In genomic region chr14:47020886-47021285, GRCm38 (mm10) we compare ENCODE assay signal across 24 mouse cellular contexts.
DNase-seq lines count a peak whose midpoint lies in the region; ATAC-seq lines count a peak whose summit lies in the region.
"Had no signal": no experiment of that assay in that cellular context is flagged by ENCODE, and none has a peak within 500 bp of the region (broad histone marks: within the 10 kb centered on the region; RNA-seq: fewer than 3 reads in every experiment).

No protein-coding gene starts in this region.

- H3K9ac ChIP-seq in heart, embryonic 12.5 days = no peak overlapping the region
- no peak overlapping the region for H3K9ac ChIP-seq in midbrain, embryonic 14.5 days (replicated peaks; ENCODE audit: low read length)
- H3K9ac ChIP-seq: embryonic facial prominence, embryonic 12.5 days; heart, embryonic 15.5 days; kidney, embryonic 15.5 days; lung, embryonic 15.5 days; neural tube, embryonic 13.5 days had no signal

- peaks cover 26% of the 10 kb centered on the region for H3K4me1 ChIP-seq in heart, embryonic 12.5 days (replicated peaks)
- H3K4me1 ChIP-seq in midbrain, embryonic 10.5 days = peaks cover 8% of the 10 kb centered on the region
- no peaks in the 10 kb centered on the region for H3K4me1 ChIP-seq in midbrain, embryonic 14.5 days (ENCODE audit: control insufficient read depth, insufficient read depth, low read length)
- H3K4me1 ChIP-seq: embryonic facial prominence, embryonic 12.5 days; neural tube, embryonic 13.5 days had no signal

- H3K4me3 ChIP-seq in heart, embryonic 12.5 days = no peak overlapping the region
- H3K4me3 ChIP-seq in midbrain, embryonic 10.5 days = no peak overlapping the region
- H3K4me3 ChIP-seq in midbrain, embryonic 14.5 days (replicated peaks; ENCODE audit: low read depth, low read length) = no peak overlapping the region
- H3K4me3 ChIP-seq: embryonic facial prominence, embryonic 12.5 days; gastrocnemius, adult 2 months; heart, embryonic 15.5 days; kidney, embryonic 15.5 days; lung, embryonic 15.5 days; neural tube, embryonic 13.5 days had no signal

- H3K9me3 ChIP-seq in heart, embryonic 12.5 days (replicated peaks) = no peaks in the 10 kb centered on the region
- no peaks in the 10 kb centered on the region for H3K9me3 ChIP-seq in midbrain, embryonic 10.5 days (replicated peaks)
- no peaks in the 10 kb centered on the region for H3K9me3 ChIP-seq in midbrain, embryonic 14.5 days (ENCODE audit: control insufficient read depth, low read length)
- H3K9me3 ChIP-seq: embryonic facial prominence, embryonic 12.5 days; heart, embryonic 15.5 days; kidney, embryonic 15.5 days; lung, embryonic 15.5 days; neural tube, embryonic 13.5 days had no signal

- peak overlapping the region; percentile 33; the same call in 1 of the 2 replicates for H3K4me2 ChIP-seq in heart, embryonic 12.5 days
- no peak overlapping the region for H3K4me2 ChIP-seq in midbrain, embryonic 14.5 days (ENCODE audit: low read length)
- H3K4me2 ChIP-seq: embryonic facial prominence, embryonic 12.5 days; heart, embryonic 15.5 days; kidney, embryonic 15.5 days; lung, embryonic 15.5 days; midbrain, embryonic 11.5 days; neural tube, embryonic 13.5 days had no signal

- 19% methylated on average over 10 of the region's 10 CpGs for WGBS in heart, embryonic 12.5 days
- 73% methylated on average over 10 of the region's 10 CpGs for WGBS in midbrain, embryonic 10.5 days
- 57% methylated on average over 10 of the region's 10 CpGs for WGBS in midbrain, embryonic 14.5 days

- peak; percentile 35 for DNase-seq in embryo, embryonic 10 days (ENCODE audit: low spot score)
- DNase-seq in embryo, embryonic 10.5 days (ENCODE audit: low spot score) = no peak
- no peak for DNase-seq in heart, adult 18-20 months
- DNase-seq in midbrain, embryonic 10.5 days (ENCODE audit: low spot score) = no peak
- no peak for DNase-seq in midbrain, embryonic 14.5 days
- DNase-seq in right cerebral cortex, adult 18-20 months = no peak
- DNase-seq: cerebellum, adult 2 months; cerebellum, postnatal 25 days; embryo, embryonic 11 days; gastrocnemius, adult 2 months; gastrocnemius, postnatal 36 days; kidney, adult 18-20 months; kidney, postnatal 25 days; liver had no signal

- no peaks in the 10 kb centered on the region for H3K27me3 ChIP-seq in heart, embryonic 12.5 days (replicated peaks)
- H3K27me3 ChIP-seq in midbrain, embryonic 10.5 days (ENCODE audit: low read depth, poor library complexity, severe bottlenecking) = no peaks in the 10 kb centered on the region
- H3K27me3 ChIP-seq in midbrain, embryonic 14.5 days (ENCODE audit: control insufficient read depth, insufficient read depth, low read length) = no peaks in the 10 kb centered on the region
- H3K27me3 ChIP-seq: embryonic facial prominence, embryonic 12.5 days; heart, embryonic 15.5 days; kidney, embryonic 15.5 days; lung, embryonic 15.5 days; neural tube, embryonic 13.5 days had no signal

- H3K27ac ChIP-seq in heart, embryonic 12.5 days (ENCODE audit: poor library complexity, severe bottlenecking) = 0 out of 2 replicates have a peak overlapping the region, but pooled peaks have one; percentile 17
- H3K27ac ChIP-seq in midbrain, embryonic 10.5 days (replicated peaks) = 0 out of 2 replicates have a peak overlapping the region, but pooled peaks have one; percentile 14
- H3K27ac ChIP-seq in midbrain, embryonic 14.5 days (replicated peaks; ENCODE audit: low read depth, low read length) = no peak overlapping the region
- H3K27ac ChIP-seq: embryonic facial prominence, embryonic 12.5 days; gastrocnemius, adult 2 months; heart, embryonic 15.5 days; kidney, embryonic 15.5 days; lung, embryonic 15.5 days; neural tube, embryonic 13.5 days had no signal

- peaks cover 25% of the 10 kb centered on the region for H3K36me3 ChIP-seq in heart, embryonic 12.5 days
- H3K36me3 ChIP-seq in midbrain, embryonic 10.5 days = no peaks in the 10 kb centered on the region
- no peaks in the 10 kb centered on the region for H3K36me3 ChIP-seq in midbrain, embryonic 14.5 days (ENCODE audit: control insufficient read depth, insufficient read depth, low read length)
- H3K36me3 ChIP-seq: embryonic facial prominence, embryonic 12.5 days; kidney, embryonic 15.5 days; lung, embryonic 15.5 days; neural tube, embryonic 13.5 days had no signal

- peak; percentile 48; the same call in 1 of the 2 replicates for ATAC-seq in heart, embryonic 12.5 days (ENCODE audit: insufficient number of reproducible peaks, low FRiP score)
- ATAC-seq in midbrain, embryonic 14.5 days (ENCODE audit: low FRiP score, low TSS enrichment) = no peak
- ATAC-seq: CD4-positive, CD25-positive, alpha-beta regulatory T cell, adult 4 months; forebrain, embryonic 14.5 days; hindbrain, embryonic 16.5 days had no signal
